8 mouse cellular contexts compared by ENCODE assay signal in genomic region chr19:6969291-6969664, GRCm38 (mm10). TPM values are rescaled to one million over a fixed set of nuclear protein-coding genes. Genes with fewer than 3 reads are reported as not detected.
DNase-seq lines count a peak whose midpoint lies in the region; ATAC-seq and TF ChIP-seq lines count a peak whose summit lies in the region.

No protein-coding gene starts in this region.

- 3% methylated on average over 20 of the region's 20 CpGs for WGBS in thymus, adult 2 months
- WGBS in liver, embryonic 13.5 days (ENCODE audit: insufficient replicate concordance) = 2% methylated on average over 20 of the region's 20 CpGs

- H3K9ac ChIP-seq in liver, embryonic 13.5 days = peak overlapping the region; percentile 80

- no peak overlapping the region for H3K27ac ChIP-seq in thymus, adult 2 months (ENCODE audit: control insufficient read depth, insufficient read depth, low read length)
- no peak overlapping the region for H3K27ac ChIP-seq in liver, embryonic 13.5 days

- TF ChIP-seq CTCF in thymus, adult 2 months (IDR thresholded peaks at IDR 0.05; ENCODE audit: borderline replicate concordance, control insufficient read depth, extremely low read depth, insufficient read depth, low read length, poor library complexity) = no peak

- no peak for ATAC-seq in erythroblast, adult 5-6 weeks (replicated peaks; ENCODE audit: low FRiP score, poor library complexity, severe bottlenecking)
- ATAC-seq in liver, embryonic 13.5 days (ENCODE audit: low read depth) = no peak
- no peak for ATAC-seq in frontal cortex, adult (ENCODE audit: low TSS enrichment)

- H3K27me3 ChIP-seq in erythroblast, embryonic 14.5 days (ENCODE audit: control insufficient read depth) = peaks cover 20% of the 10 kb centered on the region
- no peaks in the 10 kb centered on the region for H3K27me3 ChIP-seq in thymus, adult 2 months (ENCODE audit: control insufficient read depth, insufficient read depth, low read length)
- peaks cover 7% of the 10 kb centered on the region; the same call in 1 of the 2 replicates for H3K27me3 ChIP-seq in liver, embryonic 13.5 days

- H3K4me2 ChIP-seq in liver, embryonic 13.5 days = peak overlapping the region; percentile 95

- DNase-seq in thymus, adult 2 months = no peak
- no peak for DNase-seq in thymus, adult 18-20 months
- DNase-seq in liver, embryonic 13.5 days = no peak
- no peak for DNase-seq in spleen, postnatal 4 days (ENCODE audit: low spot score in 2 of 2)
- DNase-seq in cerebellum, adult 9-10 months = no peak

- peak overlapping the region; percentile 70 for H3K4me3 ChIP-seq in erythroblast, embryonic 14.5 days (replicated peaks)
- peak overlapping the region; percentile 51 for H3K4me3 ChIP-seq in thymus, adult 2 months (ENCODE audit: control insufficient read depth, insufficient read depth, low read length)
- peak overlapping the region; percentile 71 for H3K4me3 ChIP-seq in liver, embryonic 13.5 days (replicated peaks)

- no peaks in the 10 kb centered on the region for H3K9me3 ChIP-seq in erythroblast, embryonic 14.5 days (ENCODE audit: control insufficient read depth, low read length)
- no peaks in the 10 kb centered on the region for H3K9me3 ChIP-seq in liver, embryonic 13.5 days (replicated peaks)

- H3K36me3 ChIP-seq in erythroblast, embryonic 14.5 days (ENCODE audit: control insufficient read depth) = peaks cover 2% of the 10 kb centered on the region; the same call in 1 of the 2 replicates
- no peaks in the 10 kb centered on the region for H3K36me3 ChIP-seq in thymus, adult 2 months (ENCODE audit: control insufficient read depth, insufficient read depth, low read length)
- peaks cover 18% of the 10 kb centered on the region; the same call in 1 of the 2 replicates for H3K36me3 ChIP-seq in liver, embryonic 13.5 days

- peaks cover 83% of the 10 kb centered on the region for H3K4me1 ChIP-seq in erythroblast, embryonic 14.5 days (ENCODE audit: control insufficient read depth)
- H3K4me1 ChIP-seq in thymus, adult 2 months (replicated peaks; ENCODE audit: control insufficient read depth, insufficient read depth, low read length) = peaks cover 30% of the 10 kb centered on the region
- peaks cover 69% of the 10 kb centered on the region for H3K4me1 ChIP-seq in liver, embryonic 13.5 days (replicated peaks)

- TF ChIP-seq POLR2A in thymus, adult 2 months (IDR thresholded peaks at IDR 0.05; ENCODE audit: control insufficient read depth, extremely low read depth, insufficient read depth, low read length, poor library complexity) = no peak

RNA-seq across cellular contexts. Expression of gene Ppp1r14b, which starts 5.5 kb away (rescaled TPM):
- 15.6 and 17.4 TPM in 2 replicates for polyA plus RNA-seq in erythroblast, embryonic 14.5 days (2012)
- total RNA-seq in erythroblast, adult 5-6 weeks (2015; ENCODE audit: low replicate concordance) = 30.9 and 57.8 TPM in 2 replicates
- total RNA-seq in erythroblast, adult 5-6 weeks (2017; ENCODE audit: low replicate concordance) = 17.8 and 41.6 TPM in 2 replicates
- polyA plus RNA-seq in thymus, adult 2 months (2012; rRNA removed) = 337 and 340 TPM in 2 replicates
- polyA plus RNA-seq in liver, embryonic 13.5 days (2015; fragmentation: Nextera tagmentation; extraction: Ambion mirVana) = 73.6 and 81.7 TPM in 2 replicates

RNA-seq across cellular contexts. Expression of gene Plcb3, which starts 7.0 kb away (rescaled TPM):
- polyA plus RNA-seq in erythroblast, embryonic 14.5 days (2012) = 0.12 and 0.22 TPM in 2 replicates
- 0.19 and 0.42 TPM in 2 replicates for total RNA-seq in erythroblast, adult 5-6 weeks (2015; ENCODE audit: low replicate concordance)
- total RNA-seq in erythroblast, adult 5-6 weeks (2017; ENCODE audit: low replicate concordance) = 2.5 and 6.8 TPM in 2 replicates
- 27.2 and 35.5 TPM in 2 replicates for polyA plus RNA-seq in thymus, adult 2 months (2012; rRNA removed)
- polyA plus RNA-seq in liver, embryonic 13.5 days (2015; fragmentation: Nextera tagmentation; extraction: Ambion mirVana) = 5.6 and 6.3 TPM in 2 replicates

RNA-seq across cellular contexts. Expression of gene Fkbp2, which starts 11.0 kb away (rescaled TPM):
- 24.5 and 29.1 TPM in 2 replicates for polyA plus RNA-seq in erythroblast, embryonic 14.5 days (2012)
- total RNA-seq in erythroblast, adult 5-6 weeks (2015; ENCODE audit: low replicate concordance) = 34.0 and 34.9 TPM in 2 replicates
- total RNA-seq in erythroblast, adult 5-6 weeks (2017; ENCODE audit: low replicate concordance) = 31.0 and 34.8 TPM in 2 replicates
- polyA plus RNA-seq in thymus, adult 2 months (2012; rRNA removed) = 33.2 and 39.4 TPM in 2 replicates
- polyA plus RNA-seq in liver, embryonic 13.5 days (2015; fragmentation: Nextera tagmentation; extraction: Ambion mirVana) = 88.0 and 91.6 TPM in 2 replicates

RNA-seq across cellular contexts. Expression of gene Vegfb, which starts 18.2 kb away (rescaled TPM):
- polyA plus RNA-seq in erythroblast, embryonic 14.5 days (2012) = 2.3 and 2.7 TPM in 2 replicates
- total RNA-seq in erythroblast, adult 5-6 weeks (2015; ENCODE audit: low replicate concordance) = 11.7 TPM in 2 replicates
- total RNA-seq in erythroblast, adult 5-6 weeks (2017; ENCODE audit: low replicate concordance) = 0.98 and 1.1 TPM in 2 replicates
- 38.4 and 38.8 TPM in 2 replicates for polyA plus RNA-seq in thymus, adult 2 months (2012; rRNA removed)
- polyA plus RNA-seq in liver, embryonic 13.5 days (2015; fragmentation: Nextera tagmentation; extraction: Ambion mirVana) = 13.7 and 16.0 TPM in 2 replicates

RNA-seq across cellular contexts. Expression of gene Dnajc4, which starts 23.1 kb away (rescaled TPM):
- polyA plus RNA-seq in erythroblast, embryonic 14.5 days (2012) = 3.8 and 5.5 TPM in 2 replicates
- 4.4 and 6.5 TPM in 2 replicates for total RNA-seq in erythroblast, adult 5-6 weeks (2015; ENCODE audit: low replicate concordance)
- total RNA-seq in erythroblast, adult 5-6 weeks (2017; ENCODE audit: low replicate concordance) = 2.1 and 10.9 TPM in 2 replicates
- 28.0 and 31.6 TPM in 2 replicates for polyA plus RNA-seq in thymus, adult 2 months (2012; rRNA removed)
- polyA plus RNA-seq in liver, embryonic 13.5 days (2015; fragmentation: Nextera tagmentation; extraction: Ambion mirVana) = 9.8 and 11.8 TPM in 2 replicates
